ENCODE assay signal across 10 mouse cellular contexts in genomic region chr5:107099076-107099475, GRCm38 (mm10).
DNase-seq lines count a peak whose midpoint lies in the region; ATAC-seq lines count a peak whose summit lies in the region.
"Had no signal": no experiment of that assay in that cellular context is flagged by ENCODE, and none has a peak within 500 bp of the region (broad histone marks: within the 10 kb centered on the region; RNA-seq: fewer than 3 reads in every experiment).

No protein-coding gene starts in this region.

- intact Hi-C loops in left cerebral cortex, postnatal 4 days (cut with DNase I): no loop called here
- intact Hi-C loops in left cerebral cortex, postnatal 14 days (cut with DNase I): no loop called here

- no peaks in the 10 kb centered on the region for H3K4me1 ChIP-seq in forebrain, embryonic 14.5 days (ENCODE audit: control insufficient read depth, insufficient read depth, low read length)
- peaks cover 3% of the 10 kb centered on the region; the same call in 1 of the 2 replicates for H3K4me1 ChIP-seq in forebrain, embryonic 15.5 days
- peaks cover 22% of the 10 kb centered on the region for H3K4me1 ChIP-seq in embryonic facial prominence, embryonic 15.5 days

- no peak overlapping the region for H3K27ac ChIP-seq in forebrain, embryonic 14.5 days (ENCODE audit: low read depth, low read length)
- no peak overlapping the region for H3K27ac ChIP-seq in forebrain, embryonic 15.5 days (replicated peaks)
- H3K27ac ChIP-seq in embryonic facial prominence, embryonic 15.5 days (replicated peaks): 0 out of 2 replicates have a peak overlapping the region, but pooled peaks have one; percentile 29
- H3K27ac ChIP-seq: neural tube, embryonic 12.5 days had no signal

- no peak overlapping the region for H3K4me2 ChIP-seq in forebrain, embryonic 14.5 days (ENCODE audit: low read length)
- H3K4me2 ChIP-seq in forebrain, embryonic 15.5 days (replicated peaks): no peak overlapping the region
- H3K4me2 ChIP-seq in embryonic facial prominence, embryonic 15.5 days (replicated peaks): no peak overlapping the region
- H3K4me2 ChIP-seq: neural tube, embryonic 12.5 days had no signal

- no peak overlapping the region for H3K4me3 ChIP-seq in forebrain, embryonic 14.5 days (ENCODE audit: low read depth, low read length)
- H3K4me3 ChIP-seq in forebrain, embryonic 15.5 days: no peak overlapping the region
- H3K4me3 ChIP-seq in embryonic facial prominence, embryonic 15.5 days (replicated peaks): no peak overlapping the region
- H3K4me3 ChIP-seq: neural tube, embryonic 12.5 days had no signal

- peak; percentile 20 for DNase-seq in forebrain, embryonic 14.5 days (ENCODE audit: low spot score)
- peak; percentile 59 for DNase-seq in left cerebral cortex, postnatal 4 days
- no peak for DNase-seq in left cerebral cortex, postnatal 14 days (ENCODE audit: low spot score in 2 of 2)
- peak; percentile 71 for DNase-seq in brain, adult 2 months (ENCODE audit: low read depth, low spot score)
- DNase-seq in left cerebral cortex, adult 18-20 months (ENCODE audit: low spot score in 2 of 2): no peak
- DNase-seq in layer of hippocampus, postnatal 14 days (ENCODE audit: low spot score in 2 of 2): no peak
- DNase-seq: lung, adult 2 months had no signal

- H3K27me3 ChIP-seq in forebrain, embryonic 14.5 days (replicated peaks; ENCODE audit: control insufficient read depth, insufficient read depth, low read length): no peaks in the 10 kb centered on the region
- no peaks in the 10 kb centered on the region; the same call in 1 of the 2 replicates for H3K27me3 ChIP-seq in forebrain, embryonic 15.5 days
- no peaks in the 10 kb centered on the region for H3K27me3 ChIP-seq in embryonic facial prominence, embryonic 15.5 days
- H3K27me3 ChIP-seq: neural tube, embryonic 12.5 days had no signal

- H3K9me3 ChIP-seq in forebrain, embryonic 14.5 days (replicated peaks; ENCODE audit: control insufficient read depth, low read length): no peaks in the 10 kb centered on the region
- H3K9me3 ChIP-seq in forebrain, embryonic 15.5 days: no peaks in the 10 kb centered on the region
- H3K9me3 ChIP-seq in embryonic facial prominence, embryonic 15.5 days (replicated peaks): no peaks in the 10 kb centered on the region
- H3K9me3 ChIP-seq: neural tube, embryonic 12.5 days had no signal

- WGBS in forebrain, embryonic 14.5 days: 59% methylated on average over 6 of the region's 6 CpGs
- 48% methylated on average over 6 of the region's 6 CpGs for WGBS in forebrain, embryonic 15.5 days
- WGBS in embryonic facial prominence, embryonic 15.5 days: 19% methylated on average over 6 of the region's 6 CpGs

- ATAC-seq in forebrain, embryonic 14.5 days: no peak
- no peak for ATAC-seq in forebrain, embryonic 15.5 days (replicated peaks)
- no peak for ATAC-seq in embryonic facial prominence, embryonic 15.5 days (ENCODE audit: insufficient number of reproducible peaks, low FRiP score, low TSS enrichment, low read depth)

- no peak overlapping the region for H3K9ac ChIP-seq in forebrain, embryonic 14.5 days (ENCODE audit: low read length)
- H3K9ac ChIP-seq in forebrain, embryonic 15.5 days (replicated peaks): no peak overlapping the region
- H3K9ac ChIP-seq in embryonic facial prominence, embryonic 15.5 days: no peak overlapping the region
- H3K9ac ChIP-seq: neural tube, embryonic 12.5 days had no signal

- H3K36me3 ChIP-seq in forebrain, embryonic 14.5 days (ENCODE audit: control insufficient read depth, insufficient read depth, low read length): no peaks in the 10 kb centered on the region
- no peaks in the 10 kb centered on the region for H3K36me3 ChIP-seq in forebrain, embryonic 15.5 days
- H3K36me3 ChIP-seq in embryonic facial prominence, embryonic 15.5 days: no peaks in the 10 kb centered on the region
- H3K36me3 ChIP-seq: neural tube, embryonic 12.5 days had no signal

Comparison
In these comparisons a context has a peak if more than half of its experiments do, and no peak if none do; other contexts are left out.
1. DNase-seq: peak in forebrain, embryonic 14.5 days (single experiment), left cerebral cortex, postnatal 4 days (single experiment) and brain, adult 2 months (single experiment); none in left cerebral cortex, postnatal 14 days (0 of 2), left cerebral cortex, adult 18-20 months (0 of 2) and layer of hippocampus, postnatal 14 days (0 of 2).